Comparison of ENCODE assay signal across 19 mouse cellular contexts in the genomic region with DNA sequence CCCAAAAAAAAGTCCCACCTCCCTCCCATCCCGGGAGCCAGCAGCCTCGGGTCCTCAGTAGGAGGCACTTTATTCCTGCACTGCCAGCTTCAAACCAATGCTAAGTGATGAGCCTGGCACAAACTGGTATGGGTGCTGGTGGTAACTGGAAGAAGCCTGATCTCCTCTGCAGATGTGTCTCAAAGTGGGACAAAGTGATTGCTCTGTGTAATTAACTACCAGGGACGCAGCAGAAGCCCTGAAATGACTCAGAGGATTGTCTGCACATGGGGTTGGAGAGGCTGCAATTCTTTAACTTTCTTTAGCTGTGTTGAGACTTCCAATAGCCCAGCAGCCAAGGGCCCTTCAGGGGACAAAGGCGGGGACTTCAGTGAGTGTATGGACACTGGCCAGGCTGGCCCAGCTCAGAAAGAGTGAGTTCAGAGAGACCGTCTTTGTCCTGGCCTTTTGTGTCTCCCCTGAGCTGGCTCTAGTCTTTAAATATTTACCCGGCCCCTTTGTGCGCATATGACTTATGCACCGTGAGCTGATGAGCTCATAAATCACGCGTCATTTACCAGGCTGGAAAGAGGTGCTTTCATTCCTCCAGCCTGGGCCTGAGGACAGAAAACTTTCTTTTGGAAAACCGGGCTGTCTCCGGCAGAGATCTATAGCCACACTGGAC. TPM values are rescaled to one million over a fixed set of nuclear protein-coding genes. Genes with fewer than 3 reads are reported as not detected.
DNase-seq lines count a peak whose midpoint lies in the region; ATAC-seq and TF ChIP-seq lines count a peak whose summit lies in the region.
"Had no signal": no experiment of that assay in that cellular context is flagged by ENCODE, and none has a peak within 500 bp of the region (broad histone marks: within the 10 kb centered on the region; RNA-seq: fewer than 3 reads in every experiment).

No protein-coding gene starts in this region.

- no peaks in the 10 kb centered on the region for H3K36me3 ChIP-seq in forebrain, embryonic 14.5 days (ENCODE audit: control insufficient read depth, insufficient read depth, low read length)
- no peaks in the 10 kb centered on the region for H3K36me3 ChIP-seq in forebrain, embryonic 11.5 days (ENCODE audit: control insufficient read depth, insufficient read depth, low read length)
- no peaks in the 10 kb centered on the region for H3K36me3 ChIP-seq in E14TG2a.4 (ENCODE audit: insufficient read depth, low read length)
- H3K36me3 ChIP-seq in midbrain, embryonic 13.5 days, result no peaks in the 10 kb centered on the region
- no peaks in the 10 kb centered on the region for H3K36me3 ChIP-seq in heart, embryonic 10.5 days
- H3K36me3 ChIP-seq: embryonic facial prominence, embryonic 13.5 days; kidney, embryonic 15.5 days; limb, embryonic 12.5 days had no signal

- no peak for DNase-seq in forebrain, embryonic 14.5 days (ENCODE audit: low spot score)
- DNase-seq in forebrain, embryonic 11.5 days (ENCODE audit: low spot score), result no peak
- peak; percentile 67 for DNase-seq in brain, embryonic 14.5 days (ENCODE audit: low read depth)
- no peak for DNase-seq in testis, postnatal 14 days (ENCODE audit: low spot score)
- no peak for DNase-seq in right cerebral cortex, postnatal 10 days (ENCODE audit: low spot score in 2 of 2)
- DNase-seq in heart, embryonic 10.5 days (ENCODE audit: low spot score), result no peak
- DNase-seq: adrenal gland, postnatal 14 days; B cell, adult 2 months; cerebellum, postnatal 14 days; lung, postnatal 14 days; right cerebral cortex, postnatal 14 days had no signal

- WGBS in forebrain, embryonic 14.5 days, result 2% methylated on average over 12 of the region's 12 CpGs
- WGBS in forebrain, embryonic 11.5 days, result 8% methylated on average over 12 of the region's 12 CpGs
- WGBS in midbrain, embryonic 13.5 days, result 4% methylated on average over 12 of the region's 12 CpGs
- 47% methylated on average over 12 of the region's 12 CpGs for WGBS in heart, embryonic 10.5 days

- peaks cover 20% of the 10 kb centered on the region for H3K4me1 ChIP-seq in forebrain, embryonic 14.5 days (ENCODE audit: control insufficient read depth, insufficient read depth, low read length)
- H3K4me1 ChIP-seq in forebrain, embryonic 11.5 days (replicated peaks; ENCODE audit: control insufficient read depth, insufficient read depth, low read length), result peaks cover 31% of the 10 kb centered on the region
- H3K4me1 ChIP-seq in E14TG2a.4 (replicated peaks; ENCODE audit: low read depth, low read length), result peaks cover 81% of the 10 kb centered on the region
- peaks cover 66% of the 10 kb centered on the region for H3K4me1 ChIP-seq in midbrain, embryonic 13.5 days (replicated peaks)
- peaks cover 31% of the 10 kb centered on the region for H3K4me1 ChIP-seq in heart, embryonic 10.5 days

- no peak overlapping the region for H3K4me3 ChIP-seq in forebrain, embryonic 14.5 days (ENCODE audit: low read depth, low read length)
- no peak overlapping the region for H3K4me3 ChIP-seq in forebrain, embryonic 11.5 days (ENCODE audit: low read depth, low read length)
- H3K4me3 ChIP-seq in E14TG2a.4 (replicated peaks; ENCODE audit: low read length), result peak overlapping the region; percentile 43; the same call in 1 of the 2 replicates
- H3K4me3 ChIP-seq in midbrain, embryonic 13.5 days (replicated peaks), result no peak overlapping the region
- H3K4me3 ChIP-seq in heart, embryonic 10.5 days, result no peak overlapping the region
- H3K4me3 ChIP-seq: embryonic facial prominence, embryonic 13.5 days; kidney, embryonic 15.5 days; left cerebral cortex, adult 2 months; limb, embryonic 12.5 days had no signal

- no peak overlapping the region for H3K4me2 ChIP-seq in forebrain, embryonic 14.5 days (ENCODE audit: low read length)
- H3K4me2 ChIP-seq in forebrain, embryonic 11.5 days (ENCODE audit: low read depth, low read length, severe bottlenecking), result no peak overlapping the region
- 0 out of 2 replicates have a peak overlapping the region, but pooled peaks have one; percentile 11 for H3K4me2 ChIP-seq in midbrain, embryonic 13.5 days (replicated peaks)
- H3K4me2 ChIP-seq: embryonic facial prominence, embryonic 13.5 days; kidney, embryonic 15.5 days; limb, embryonic 12.5 days had no signal

- H3K27ac ChIP-seq in forebrain, embryonic 14.5 days (ENCODE audit: low read depth, low read length), result no peak overlapping the region
- H3K27ac ChIP-seq in forebrain, embryonic 11.5 days (ENCODE audit: low read depth, low read length), result no peak overlapping the region
- H3K27ac ChIP-seq in midbrain, embryonic 13.5 days, result no peak overlapping the region
- no peak overlapping the region for H3K27ac ChIP-seq in heart, embryonic 10.5 days
- H3K27ac ChIP-seq: embryonic facial prominence, embryonic 13.5 days; kidney, embryonic 15.5 days; left cerebral cortex, adult 2 months; limb, embryonic 12.5 days; liver, embryonic 14.5 days had no signal

- H3K9ac ChIP-seq in forebrain, embryonic 14.5 days (ENCODE audit: low read length), result 0 out of 2 replicates have a peak overlapping the region, but pooled peaks have one; percentile 26
- H3K9ac ChIP-seq in forebrain, embryonic 11.5 days (ENCODE audit: low read length), result no peak overlapping the region
- no peak overlapping the region; the same call in 1 of the 2 replicates for H3K9ac ChIP-seq in midbrain, embryonic 13.5 days (replicated peaks)
- H3K9ac ChIP-seq: embryonic facial prominence, embryonic 13.5 days; kidney, embryonic 15.5 days; limb, embryonic 12.5 days; liver, embryonic 14.5 days had no signal

- H3K9me3 ChIP-seq in forebrain, embryonic 14.5 days (replicated peaks; ENCODE audit: control insufficient read depth, low read length), result no peaks in the 10 kb centered on the region
- no peaks in the 10 kb centered on the region for H3K9me3 ChIP-seq in forebrain, embryonic 11.5 days (ENCODE audit: control insufficient read depth, low read length)
- H3K9me3 ChIP-seq in E14TG2a.4 (ENCODE audit: low read length), result peaks cover 7% of the 10 kb centered on the region; the same call in 1 of the 2 replicates
- no peaks in the 10 kb centered on the region for H3K9me3 ChIP-seq in midbrain, embryonic 13.5 days
- H3K9me3 ChIP-seq in heart, embryonic 10.5 days, result no peaks in the 10 kb centered on the region
- H3K9me3 ChIP-seq: kidney, embryonic 15.5 days had no signal

- no peak for ATAC-seq in forebrain, embryonic 14.5 days
- no peak for ATAC-seq in forebrain, embryonic 11.5 days (replicated peaks; ENCODE audit: low FRiP score)
- ATAC-seq in midbrain, embryonic 13.5 days, result no peak

- TF ChIP-seq POLR2A in brain, embryonic 14.5 days (IDR thresholded peaks at IDR 0.05; ENCODE audit: borderline replicate concordance, extremely low read depth, insufficient read depth, insufficient read length, poor library complexity, severe bottlenecking), result no peak

- peaks cover 68% of the 10 kb centered on the region for H3K27me3 ChIP-seq in forebrain, embryonic 14.5 days (replicated peaks; ENCODE audit: control insufficient read depth, insufficient read depth, low read length)
- peaks cover 75% of the 10 kb centered on the region for H3K27me3 ChIP-seq in forebrain, embryonic 11.5 days (ENCODE audit: control insufficient read depth, insufficient read depth, low read length)
- peaks cover 28% of the 10 kb centered on the region for H3K27me3 ChIP-seq in E14TG2a.4 (ENCODE audit: insufficient read depth, low read length)
- H3K27me3 ChIP-seq in midbrain, embryonic 13.5 days, result peaks cover 86% of the 10 kb centered on the region
- peaks cover 78% of the 10 kb centered on the region for H3K27me3 ChIP-seq in heart, embryonic 10.5 days (ENCODE audit: insufficient read depth, poor library complexity, severe bottlenecking)

- TF ChIP-seq CTCF in E14TG2a.4 (conservative IDR thresholded peaks at IDR 0.05; ENCODE audit: low read length), result no peak
- no peak for TF ChIP-seq CTCF in brain, embryonic 14.5 days (IDR thresholded peaks at IDR 0.05; ENCODE audit: borderline replicate concordance, extremely low read depth, insufficient read depth, insufficient read length)

RNA-seq across cellular contexts. Expression of gene Hes3, which starts 0.8 kb away (rescaled TPM):
- not detected in 2 replicates for polyA plus RNA-seq in forebrain, embryonic 14.5 days (2014; fragmentation: Nextera tagmentation; extraction: Ambion mirVana)
- polyA plus RNA-seq in forebrain, embryonic 11.5 days (2014; fragmentation: Nextera tagmentation; extraction: Ambion mirVana), result 0.53 and 1.0 TPM in 2 replicates
- polyA plus RNA-seq in brain, embryonic 14.5 days (2012; rRNA removed), result 0.37 and 0.88 TPM in 2 replicates
- polyA plus RNA-seq in midbrain, embryonic 13.5 days (2015; fragmentation: Nextera tagmentation; extraction: Ambion mirVana), result 1.4 and 2.5 TPM in 2 replicates
- not detected in 2 replicates for polyA plus RNA-seq in heart, embryonic 10.5 days (2016; fragmentation: Nextera tagmentation; extraction: Ambion mirVana)
- polyA plus RNA-seq: embryonic facial prominence, embryonic 13.5 days; heart, embryonic 16.5 days; kidney, embryonic 15.5 days; limb, embryonic 12.5 days; liver, embryonic 14.5 days had no signal

RNA-seq across cellular contexts. Expression of gene Icmt, which starts 4.8 kb away (rescaled TPM):
- 13.2 and 18.2 TPM in 2 replicates for polyA plus RNA-seq in forebrain, embryonic 14.5 days (2014; fragmentation: Nextera tagmentation; extraction: Ambion mirVana)
- polyA plus RNA-seq in forebrain, embryonic 11.5 days (2014; fragmentation: Nextera tagmentation; extraction: Ambion mirVana), result 22.1 and 23.6 TPM in 2 replicates
- polyA plus RNA-seq in brain, embryonic 14.5 days (2012; rRNA removed), result 20.9 and 23.0 TPM in 2 replicates
- polyA plus RNA-seq in midbrain, embryonic 13.5 days (2015; fragmentation: Nextera tagmentation; extraction: Ambion mirVana), result 18.1 and 19.0 TPM in 2 replicates
- polyA plus RNA-seq in heart, embryonic 10.5 days (2016; fragmentation: Nextera tagmentation; extraction: Ambion mirVana), result 23.1 and 27.4 TPM in 2 replicates

RNA-seq across cellular contexts. Expression of gene Gpr153, which starts 18.2 kb away (rescaled TPM):
- 6.7 and 8.4 TPM in 2 replicates for polyA plus RNA-seq in forebrain, embryonic 14.5 days (2014; fragmentation: Nextera tagmentation; extraction: Ambion mirVana)
- 6.1 and 6.6 TPM in 2 replicates for polyA plus RNA-seq in forebrain, embryonic 11.5 days (2014; fragmentation: Nextera tagmentation; extraction: Ambion mirVana)
- polyA plus RNA-seq in brain, embryonic 14.5 days (2012; rRNA removed), result 31.2 and 44.3 TPM in 2 replicates
- polyA plus RNA-seq in midbrain, embryonic 13.5 days (2015; fragmentation: Nextera tagmentation; extraction: Ambion mirVana), result 6.0 and 8.1 TPM in 2 replicates
- polyA plus RNA-seq in heart, embryonic 10.5 days (2016; fragmentation: Nextera tagmentation; extraction: Ambion mirVana), result 5.5 and 6.3 TPM in 2 replicates

RNA-seq across cellular contexts. Expression of gene Rnf207, which starts 26.6 kb away (rescaled TPM):
- 2.4 and 2.5 TPM in 2 replicates for polyA plus RNA-seq in forebrain, embryonic 14.5 days (2014; fragmentation: Nextera tagmentation; extraction: Ambion mirVana)
- 0.60 and 1.2 TPM in 2 replicates for polyA plus RNA-seq in forebrain, embryonic 11.5 days (2014; fragmentation: Nextera tagmentation; extraction: Ambion mirVana)
- 6.9 and 7.1 TPM in 2 replicates for polyA plus RNA-seq in brain, embryonic 14.5 days (2012; rRNA removed)
- polyA plus RNA-seq in midbrain, embryonic 13.5 days (2015; fragmentation: Nextera tagmentation; extraction: Ambion mirVana), result 4.7 TPM in 2 replicates
- polyA plus RNA-seq in heart, embryonic 10.5 days (2016; fragmentation: Nextera tagmentation; extraction: Ambion mirVana), result 19.1 and 39.9 TPM in 2 replicates

RNA-seq across cellular contexts. Expression of gene Rpl22, which starts 33.3 kb away (rescaled TPM):
- 196 and 235 TPM in 2 replicates for polyA plus RNA-seq in forebrain, embryonic 14.5 days (2014; fragmentation: Nextera tagmentation; extraction: Ambion mirVana)
- polyA plus RNA-seq in forebrain, embryonic 11.5 days (2014; fragmentation: Nextera tagmentation; extraction: Ambion mirVana), result 310 and 360 TPM in 2 replicates
- polyA plus RNA-seq in brain, embryonic 14.5 days (2012; rRNA removed), result 239 and 292 TPM in 2 replicates
- polyA plus RNA-seq in midbrain, embryonic 13.5 days (2015; fragmentation: Nextera tagmentation; extraction: Ambion mirVana), result 213 and 217 TPM in 2 replicates
- 261 and 301 TPM in 2 replicates for polyA plus RNA-seq in heart, embryonic 10.5 days (2016; fragmentation: Nextera tagmentation; extraction: Ambion mirVana)
